Mouse (Mus musculus) embryonic fibroblast, embryonic 13.5 days (primary cell): Measurements from ENCODE around the gene Slc43a2.

ENCODE experiments used
- CTCF ChIP-seq: IDR thresholded peaks from 2 replicates; pipeline ENCODE4 v1.5.1; 2011; ENCODE audit warnings: mild to moderate bottlenecking, control low read depth, low read length, moderate library complexity, borderline replicate concordance; ENCODE audit not compliant: insufficient read depth
- POLR2A ChIP-seq: IDR thresholded peaks from 2 replicates; pipeline ENCODE4 v1.6.1; 2011; ENCODE audit warnings: low read depth, mild to moderate bottlenecking, control low read depth, low read length, moderate library complexity

GRCm38 (mm10) chr11:75538184-75538969 is 6.9 kb downstream of the Slc43a2 start:
- TF ChIP-seq POLR2A, result no peak
- no peak for TF ChIP-seq CTCF
